Mouse (Mus musculus) hindbrain, embryonic 12.5 days (tissue): ENCODE results near the gene Tollip. TPM values are rescaled to one million over a fixed set of nuclear protein-coding genes. Genes with fewer than 3 reads are reported as not detected.

ENCODE experiments used
- ATAC-seq: fragments of 200-750 bp; cut with Nextera tagmentation; 2 replicates; pipeline ENCODE4 v1.8.0; 2017; ENCODE audit warnings: moderate TSS enrichment; ENCODE audit not compliant: low FRiP score
- H3K27ac ChIP-seq: fragments of 300-500 bp; sonication (generic); 2 replicates; pipeline ENCODE4 v1.5.1; 2016; ENCODE audit warnings: mild to moderate bottlenecking
- H3K27me3 ChIP-seq: fragments of 300-500 bp; sonication (generic); 2 replicates; pipeline ENCODE4 v1.6.1; 2016; ENCODE audit warnings: mild to moderate bottlenecking
- H3K36me3 ChIP-seq: fragments of 300-500 bp; sonication (generic); 2 replicates; pipeline ENCODE4 v1.6.1; 2016; ENCODE audit warnings: mild to moderate bottlenecking
- H3K4me1 ChIP-seq: fragments of 300-500 bp; sonication (generic); 2 replicates; pipeline ENCODE4 v1.6.1; 2016
- H3K4me2 ChIP-seq: fragments of 300-500 bp; sonication (generic); replicated peaks from 2 replicates; pipeline ENCODE4 v1.6.1; 2016; ENCODE audit warnings: mild to moderate bottlenecking
- H3K4me3 ChIP-seq: fragments of 300-500 bp; sonication (generic); 2 replicates; pipeline ENCODE4 v1.5.1; 2016; ENCODE audit warnings: mild to moderate bottlenecking
- H3K9ac ChIP-seq: fragments of 300-500 bp; sonication (generic); 2 replicates; pipeline ENCODE4 v1.6.1; 2016; ENCODE audit warnings: mild to moderate bottlenecking, moderate library complexity
- H3K9me3 ChIP-seq: fragments of 300-500 bp; sonication (generic); replicated peaks from 2 replicates; pipeline ENCODE4 v1.6.1; 2016; ENCODE audit warnings: mild to moderate bottlenecking
- WGBS: fragments of 180-500 bp; shearing (Covaris S2); methylation state at CpG from one replicate; pipeline ENCODE4 v1.1.7; 2016; 5-methylcytosine and 5-hydroxymethylcytosine counted together
- polyA plus RNA-seq: library from polyadenylated mRNA; unstranded; fragments of >200 nt; fragmentation: Nextera tagmentation; extraction: Ambion mirVana; gene quantifications from 2 replicates; pipeline ENCODE4 v1.2.1, GENCODE M21; 2016

The Tollip gene
- polyA plus RNA-seq, 1 experiment from 2014 or later, result 67.3 TPM

DNA sequence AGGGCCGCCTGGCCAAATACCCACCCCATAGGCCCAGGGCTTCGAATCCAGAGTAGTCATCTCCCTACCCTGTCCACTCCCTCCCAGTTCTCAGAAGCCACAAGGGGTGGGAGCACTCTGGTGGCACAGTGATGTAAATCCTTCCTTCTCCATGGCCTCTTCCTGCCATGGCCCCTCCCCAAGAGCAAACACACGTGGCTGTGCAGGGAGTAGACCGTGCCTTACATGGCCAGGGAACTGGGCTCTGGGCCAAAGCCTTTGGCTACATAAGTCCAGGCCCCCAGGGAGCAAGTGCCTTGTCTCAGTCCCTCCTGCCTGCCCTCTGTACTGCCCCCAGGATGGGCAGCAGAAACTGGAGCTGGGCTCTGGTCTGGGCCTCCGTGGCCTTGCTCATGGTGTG is 79.5 kb downstream of the Tollip start, which contains the start of gene Muc5b:
Gene Muc5b, plus strand, starts transcription at position 292 of the 400 bp plus-strand sequence.
- H3K9me3 ChIP-seq, result no peaks in the 10 kb centered on the region
- no peaks in the 10 kb centered on the region for H3K4me1 ChIP-seq
- H3K27ac ChIP-seq, result no peak within 1 kb of the TSS
- H3K4me3 ChIP-seq, result no peak within 1 kb of the TSS
- no peak within 1 kb of the TSS for H3K9ac ChIP-seq
- no peak within 1 kb of the TSS for H3K4me2 ChIP-seq
- no peaks in the 10 kb centered on the region for H3K27me3 ChIP-seq
- ATAC-seq, result no peak
- no peaks in the 10 kb centered on the region for H3K36me3 ChIP-seq
- WGBS, result 82% methylated on average over 5 of the region's 5 CpGs

DNA sequence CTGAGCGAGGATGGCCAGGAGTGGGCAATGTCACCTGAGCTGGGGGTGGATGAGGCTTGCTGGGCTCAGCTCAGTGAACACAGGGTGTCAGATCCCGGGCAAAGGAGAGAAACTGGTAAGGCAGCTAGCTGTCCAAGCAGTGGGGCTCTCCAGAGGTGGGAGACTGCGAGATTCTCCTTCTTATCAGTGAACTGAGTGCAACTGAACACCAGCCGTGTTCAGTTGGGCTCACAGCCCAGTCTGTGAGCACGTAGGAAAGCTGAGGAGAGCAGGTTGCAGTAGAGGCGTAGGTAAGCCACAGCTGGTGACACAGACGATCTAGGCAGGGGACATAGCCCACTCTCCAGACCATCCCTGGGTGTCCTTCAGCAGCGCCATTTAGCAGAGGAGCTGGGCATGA is 81.9 kb downstream of the Tollip start:
- 81% methylated on average over 8 of the region's 8 CpGs for WGBS
- no peaks in the 10 kb centered on the region for H3K27me3 ChIP-seq
- H3K36me3 ChIP-seq, result no peaks in the 10 kb centered on the region
- no peak overlapping the region for H3K27ac ChIP-seq
- H3K4me3 ChIP-seq, result no peak overlapping the region
- H3K4me2 ChIP-seq, result no peak overlapping the region
- ATAC-seq, result no peak
- no peaks in the 10 kb centered on the region for H3K9me3 ChIP-seq
- no peak overlapping the region for H3K9ac ChIP-seq
- no peaks in the 10 kb centered on the region for H3K4me1 ChIP-seq

- no peaks in the 10 kb centered on the region for H3K36me3 ChIP-seq
- H3K27ac ChIP-seq, result no peak overlapping the region
- H3K4me3 ChIP-seq, result no peak overlapping the region
- no peak overlapping the region for H3K9ac ChIP-seq
- H3K9me3 ChIP-seq, result no peaks in the 10 kb centered on the region
- no peaks in the 10 kb centered on the region for H3K27me3 ChIP-seq
- WGBS, result 85% methylated on average over 7 of the region's 7 CpGs
- no peaks in the 10 kb centered on the region for H3K4me1 ChIP-seq
- ATAC-seq, result no peak
- H3K4me2 ChIP-seq, result no peak overlapping the region
These were observed 82.4 kb downstream of the Tollip start for GRCm38 (mm10) chr7:141835941-141836340.

Other genes with a start within 250 kb of the Tollip start
- 0.19 and 0.79 TPM in 2 replicates for gene Muc2, start 228.2 kb downstream of the Tollip start, polyA plus RNA-seq
- not detected in 2 replicates for gene Muc5ac, start 129.5 kb downstream of the Tollip start, polyA plus RNA-seq
- gene Muc5b, start 79.4 kb downstream of the Tollip start, polyA plus RNA-seq, result 0.05 and 0.07 TPM in 2 replicates
- gene Brsk2, start 31.2 kb upstream of the Tollip start, polyA plus RNA-seq, result 15.9 and 18.6 TPM in 2 replicates
- gene Mob2, start 142.6 kb upstream of the Tollip start, polyA plus RNA-seq, result 48.0 and 48.8 TPM in 2 replicates
- 49.1 and 53.8 TPM in 2 replicates for gene Dusp8, start 177.3 kb upstream of the Tollip start, polyA plus RNA-seq
- not detected in 2 replicates for gene Gm45618, start 202.2 kb upstream of the Tollip start, polyA plus RNA-seq
- gene Gm39115, start 217.5 kb upstream of the Tollip start, polyA plus RNA-seq, result not detected in 2 replicates
- gene Gm45337, start 226.1 kb upstream of the Tollip start, polyA plus RNA-seq, result not detected in 2 replicates
- not detected in 2 replicates for gene Gm29735, start 238.6 kb upstream of the Tollip start, polyA plus RNA-seq
- gene Gm4553, start 247.2 kb upstream of the Tollip start, polyA plus RNA-seq, result not detected in 2 replicates